In the genomic region with DNA sequence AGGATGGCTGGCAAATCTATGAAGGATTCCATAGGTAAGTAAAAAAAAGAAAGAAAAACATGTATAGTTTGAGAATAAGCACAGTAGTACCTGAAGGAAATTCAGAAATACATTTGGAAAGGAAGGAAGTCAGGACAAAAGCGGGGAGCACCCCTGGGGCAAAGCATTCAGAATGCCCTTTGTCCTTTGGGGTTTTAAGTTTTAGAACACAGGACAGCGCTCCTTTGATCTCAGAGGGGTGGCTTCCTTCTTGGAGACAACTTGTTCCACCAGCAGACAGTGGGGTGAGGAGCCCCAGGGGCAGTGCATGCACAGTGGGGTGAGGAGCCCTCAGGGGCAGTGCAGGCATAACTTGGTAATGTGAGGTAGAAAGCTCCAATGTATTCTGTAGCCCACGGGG, we compare ENCODE assay signal across 17 mouse cellular contexts. TPM values are rescaled to one million over a fixed set of nuclear protein-coding genes. Genes with fewer than 3 reads are reported as not detected.
"Had no signal": no experiment of that assay in that cellular context is flagged by ENCODE, and none has a peak within 500 bp of the region (broad histone marks: within the 10 kb centered on the region; RNA-seq: fewer than 3 reads in every experiment).

No protein-coding gene starts in this region.

- H3K9me3 ChIP-seq: kidney, embryonic 15.5 days; limb, embryonic 12.5 days; liver, embryonic 13.5 days; midbrain, embryonic 13.5 days; neural tube, embryonic 12.5 days had no signal

- H3K9ac ChIP-seq: kidney, embryonic 15.5 days; limb, embryonic 12.5 days; liver, embryonic 13.5 days; liver, postnatal 0 days; midbrain, embryonic 13.5 days; neural tube, embryonic 12.5 days had no signal

- H3K27me3 ChIP-seq: neural tube, embryonic 12.5 days had no signal

- H3K4me3 ChIP-seq: kidney, embryonic 15.5 days; limb, embryonic 12.5 days; liver, embryonic 13.5 days; midbrain, embryonic 13.5 days; myocyte; neural tube, embryonic 12.5 days had no signal

- ATAC-seq: liver, postnatal 0 days; midbrain, embryonic 13.5 days had no signal

- H3K27ac ChIP-seq: kidney, embryonic 15.5 days; limb, embryonic 12.5 days; liver, embryonic 13.5 days; midbrain, embryonic 13.5 days; neural tube, embryonic 12.5 days had no signal

- DNase-seq: kidney, adult 2 months; kidney, postnatal 14 days; liver; liver, embryonic 13.5 days; liver, postnatal 0 days; retina, postnatal 1 day; right cerebral cortex, postnatal 4 days; spleen, adult 18-20 months; thymus, adult 18-20 months; thymus, postnatal 14 days had no signal

- H3K36me3 ChIP-seq: kidney, embryonic 15.5 days; limb, embryonic 12.5 days; liver, embryonic 13.5 days; midbrain, embryonic 13.5 days; neural tube, embryonic 12.5 days had no signal

- H3K4me2 ChIP-seq: kidney, embryonic 15.5 days; limb, embryonic 12.5 days; liver, embryonic 13.5 days; midbrain, embryonic 13.5 days; neural tube, embryonic 12.5 days had no signal

RNA-seq across cellular contexts. Expression of gene Dmrtb1, which starts 49.6 kb away (rescaled TPM):
- polyA plus RNA-seq: kidney, embryonic 15.5 days; liver, embryonic 13.5 days; liver, postnatal 0 days; lung, embryonic 16.5 days; myocyte; stomach, embryonic 14.5 days had no signal
